Mouse (Mus musculus): Measurements from ENCODE around the gene Gse1.
A peak's percentile ranks its signal among the peaks of the same experiment; 100 is the strongest.

The Gse1 gene

GRCm38 (mm10) chr8:120374514-120374913 lies 146.3 kb downstream of the Gse1 start:
- DNase-seq (ENCODE audit: low read depth, low spot score) = no peak

DNA sequence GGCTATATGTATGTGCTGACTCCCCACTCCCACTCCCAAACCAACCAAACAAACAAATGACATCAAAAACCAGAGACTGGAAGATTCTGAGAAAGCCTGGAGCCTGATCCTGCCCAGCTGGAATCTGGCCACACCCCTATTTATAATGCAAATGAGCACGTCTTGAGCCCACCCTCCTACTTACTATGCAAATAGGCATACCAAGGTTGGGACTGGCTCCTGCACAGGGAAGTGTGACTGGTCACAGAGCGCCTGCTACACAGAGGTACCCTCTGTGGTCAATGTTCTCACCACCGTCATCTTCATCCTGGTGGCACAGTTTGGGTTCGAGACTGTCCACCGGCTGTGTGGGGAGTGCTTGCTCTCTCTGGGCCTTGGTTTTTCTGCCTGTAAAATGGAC lies 146.9 kb downstream of the Gse1 start:
- no peak for DNase-seq (ENCODE audit: low read depth, low spot score)

GRCm38 (mm10) chr8:120376215-120376614 lies 148.0 kb downstream of the Gse1 start:
- no peak for DNase-seq (ENCODE audit: low read depth, low spot score)

- DNase-seq (ENCODE audit: low read depth, low spot score) = no peak
Measured at GRCm38 (mm10) chr8:120376847-120377802, 148.9 kb downstream of the Gse1 start.

GRCm38 (mm10) chr8:120377803-120378189 lies 149.5 kb downstream of the Gse1 start:
- no peak for DNase-seq (ENCODE audit: low read depth, low spot score)

- no peak for DNase-seq (ENCODE audit: low read depth, low spot score)
Measured at GRCm38 (mm10) chr8:120378306-120378705, 150.1 kb downstream of the Gse1 start.

- no peak for DNase-seq (ENCODE audit: low read depth, low spot score)
Measured at GRCm38 (mm10) chr8:120379015-120379414, 150.8 kb downstream of the Gse1 start.

DNA sequence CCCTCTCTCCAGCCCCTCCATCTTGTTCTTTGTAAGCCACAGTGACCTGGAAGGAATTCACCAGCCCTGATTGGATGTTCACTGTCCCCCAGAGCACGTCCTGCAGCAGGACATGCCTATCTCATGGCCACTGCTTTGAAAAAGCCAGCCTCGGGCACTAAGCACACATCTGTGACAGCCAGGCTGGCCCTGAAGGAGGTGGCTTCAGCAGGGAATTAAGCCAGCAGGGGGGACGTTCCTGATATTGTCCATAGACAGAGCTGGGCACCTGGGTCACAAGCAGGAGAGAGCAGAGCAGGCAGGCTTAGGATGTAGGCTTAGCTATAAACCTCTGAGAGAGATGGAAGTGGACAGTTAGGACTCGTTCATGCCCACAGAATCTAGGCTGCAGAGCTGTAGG lies 153.6 kb downstream of the Gse1 start:
- DNase-seq (ENCODE audit: low read depth, low spot score) = no peak

- peak; percentile 88 for DNase-seq (ENCODE audit: low read depth, low spot score)
Measured at GRCm38 (mm10) chr8:120382436-120383203, 154.4 kb downstream of the Gse1 start.

- no peak for DNase-seq (ENCODE audit: low read depth, low spot score)
Measured at GRCm38 (mm10) chr8:120383204-120383560, 154.9 kb downstream of the Gse1 start.

- no peak for DNase-seq (ENCODE audit: low read depth, low spot score)
Measured at GRCm38 (mm10) chr8:120383713-120384112, 155.5 kb downstream of the Gse1 start.

DNA sequence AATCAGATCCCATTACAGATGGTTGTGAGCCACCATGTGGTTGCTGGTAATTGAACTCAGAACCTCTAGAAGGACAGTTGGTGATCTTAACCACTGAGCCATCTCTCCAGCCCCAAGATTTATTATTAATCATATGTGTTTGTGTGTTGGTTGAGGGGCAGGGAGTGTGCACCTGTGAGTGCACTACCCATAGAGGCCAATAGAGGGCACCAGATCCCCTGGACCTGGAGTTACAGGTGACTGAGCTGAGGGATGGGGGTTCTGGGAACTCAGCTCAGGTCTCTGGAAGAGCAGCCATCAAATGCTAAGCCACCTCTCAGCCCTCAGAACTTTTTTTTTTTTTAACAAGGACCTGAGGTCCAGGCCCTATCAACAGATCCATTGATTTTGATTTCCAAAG lies 156.5 kb downstream of the Gse1 start:
- DNase-seq (ENCODE audit: low read depth, low spot score) = no peak

DNA sequence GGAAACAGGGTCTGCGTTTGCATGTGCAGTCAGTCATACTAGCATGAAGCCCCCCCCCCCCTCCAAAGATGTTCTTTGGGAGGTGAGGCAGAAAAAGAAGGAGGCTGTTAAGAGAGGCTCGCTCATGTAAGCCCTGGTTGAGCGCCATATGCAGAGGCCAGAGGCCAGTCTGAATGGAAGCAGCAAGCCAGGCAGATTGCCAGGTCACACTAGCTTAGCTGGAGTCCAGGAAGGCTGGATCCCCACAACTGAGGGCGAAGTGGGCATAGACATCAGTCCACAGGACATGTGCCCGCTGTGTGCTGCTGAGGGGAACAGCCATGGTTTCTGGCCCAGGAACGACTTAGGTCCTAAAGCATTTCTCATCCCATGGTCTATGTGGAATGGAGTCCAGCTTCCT lies 160.0 kb downstream of the Gse1 start:
- no peak for DNase-seq (ENCODE audit: low read depth, low spot score)

DNA sequence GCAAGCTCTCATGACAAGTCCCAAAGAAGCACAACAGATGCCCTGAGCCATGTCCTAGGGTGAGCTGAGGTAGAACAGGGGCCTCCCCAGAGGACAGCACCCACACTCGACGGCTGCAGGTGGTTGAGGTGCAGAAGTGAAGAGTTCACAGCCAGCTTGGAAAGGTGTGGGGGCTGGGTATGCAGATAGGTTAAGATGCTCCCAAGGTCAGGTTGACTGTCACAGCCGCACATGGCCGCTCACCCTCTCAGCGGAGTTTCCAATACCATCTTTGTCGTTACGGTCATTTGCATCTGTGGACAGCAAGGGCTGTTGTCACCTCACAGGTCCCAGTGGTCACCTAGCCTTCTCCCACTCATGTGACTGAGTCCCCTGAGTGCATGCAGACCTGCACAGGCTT lies 162.3 kb downstream of the Gse1 start:
- no peak for DNase-seq (ENCODE audit: low read depth, low spot score)

- DNase-seq (ENCODE audit: low read depth, low spot score) = no peak
Measured at GRCm38 (mm10) chr8:120391856-120392255, 163.6 kb downstream of the Gse1 start.

DNA sequence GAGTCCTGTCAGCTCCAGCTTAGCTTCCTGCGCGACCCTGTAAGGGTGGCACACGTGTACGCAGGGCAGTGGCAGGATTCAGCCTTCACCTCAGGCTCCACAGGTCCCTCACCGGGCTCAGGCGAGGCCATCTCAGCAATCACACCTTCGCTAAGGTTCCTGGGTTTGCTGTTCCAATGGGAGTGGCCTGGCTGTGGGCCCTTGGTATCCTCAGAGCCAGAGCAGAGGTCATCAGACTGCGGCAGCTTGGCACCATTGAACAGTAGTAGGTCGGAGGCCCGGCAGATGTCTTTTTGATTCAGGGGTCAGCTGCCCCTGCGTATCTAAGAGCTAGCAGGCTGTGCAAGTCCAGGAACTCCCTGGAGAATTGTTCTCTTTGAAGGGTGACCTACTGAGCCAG lies 164.8 kb downstream of the Gse1 start:
- DNase-seq (ENCODE audit: low read depth, low spot score) = no peak

GRCm38 (mm10) chr8:120393871-120394275 lies 165.6 kb downstream of the Gse1 start:
- peak; percentile 40 for DNase-seq (ENCODE audit: low read depth, low spot score)

GRCm38 (mm10) chr8:120395892-120396291 lies 167.6 kb downstream of the Gse1 start:
- DNase-seq (ENCODE audit: low read depth, low spot score) = no peak

GRCm38 (mm10) chr8:120396756-120397155 lies 168.5 kb downstream of the Gse1 start:
- DNase-seq (ENCODE audit: low read depth, low spot score) = no peak

DNA sequence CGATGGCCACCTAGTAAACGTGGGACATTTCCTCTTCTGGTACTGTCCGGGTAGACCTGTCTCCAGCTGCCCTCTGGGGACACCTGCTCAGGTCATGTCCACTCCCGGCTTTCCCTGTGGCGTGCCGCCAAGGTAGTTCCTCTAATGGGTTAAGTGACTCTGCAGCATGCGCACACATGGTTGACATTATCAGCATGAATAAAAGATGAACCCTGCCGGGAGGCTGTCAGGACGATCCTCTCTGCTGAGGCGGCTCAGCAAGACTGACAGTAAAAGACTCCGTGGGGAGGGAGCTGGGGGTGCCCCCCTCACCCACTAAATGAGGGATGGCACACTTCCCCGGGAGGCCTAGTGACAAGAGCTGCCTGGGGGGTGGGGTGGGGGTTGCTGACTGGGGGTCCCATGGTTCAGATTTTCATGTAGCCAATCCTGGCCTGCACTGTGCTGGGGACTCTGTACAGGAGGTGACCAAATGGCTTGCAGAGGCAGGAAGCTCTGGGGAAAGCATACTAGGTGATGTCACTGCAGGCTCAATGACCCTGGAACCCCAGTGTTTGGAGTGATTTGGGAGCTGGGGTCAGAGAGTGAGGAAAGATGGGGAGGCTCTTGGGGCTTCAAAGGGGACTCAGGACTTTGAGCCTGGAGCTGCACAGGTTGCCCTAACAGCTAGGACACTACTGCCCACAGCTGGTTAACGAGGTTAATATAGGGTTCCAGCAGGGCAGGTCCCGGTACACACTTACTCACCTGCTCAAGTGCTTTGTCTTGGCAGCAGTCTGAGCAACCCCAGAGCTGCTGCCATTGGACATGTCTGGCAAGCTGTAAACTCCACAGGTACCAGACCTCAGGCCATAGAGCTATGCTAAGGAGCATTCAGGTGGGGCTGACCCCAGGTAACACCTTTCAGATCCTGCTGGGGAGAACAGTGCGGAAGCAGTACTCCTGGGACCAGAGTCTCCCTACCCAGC lies 169.5 kb downstream of the Gse1 start:
- DNase-seq (ENCODE audit: low read depth, low spot score) = no peak

- no peak for DNase-seq (ENCODE audit: low read depth, low spot score)
Measured at GRCm38 (mm10) chr8:120399212-120399934, 171.1 kb downstream of the Gse1 start.

Measured in telencephalon, adult 2 months (tissue).